Mouse (Mus musculus) frontal cortex, postnatal 14 days (tissue): Measurements from ENCODE around the gene Acot2.
"Not testable (repeated sequence)": the region's sequence is repeated elsewhere in the genome, so short reads cannot be mapped to it uniquely, and the experiment has no call there.

Experiments
- DNase-seq, 2 experiments: peaks; one replicate each; pipeline ENCODE4 v3.0.0; 2022; ENCODE audit warnings: low spot score in 2 of 2

Gene Acot2

GRCm38 (mm10) chr12:83987583-83988441 is at the start of gene Acot2:
Gene Acot2 (plus strand): TSS chr12:83987861.
- DNase-seq, result peak; percentile 60 to 64

DNA sequence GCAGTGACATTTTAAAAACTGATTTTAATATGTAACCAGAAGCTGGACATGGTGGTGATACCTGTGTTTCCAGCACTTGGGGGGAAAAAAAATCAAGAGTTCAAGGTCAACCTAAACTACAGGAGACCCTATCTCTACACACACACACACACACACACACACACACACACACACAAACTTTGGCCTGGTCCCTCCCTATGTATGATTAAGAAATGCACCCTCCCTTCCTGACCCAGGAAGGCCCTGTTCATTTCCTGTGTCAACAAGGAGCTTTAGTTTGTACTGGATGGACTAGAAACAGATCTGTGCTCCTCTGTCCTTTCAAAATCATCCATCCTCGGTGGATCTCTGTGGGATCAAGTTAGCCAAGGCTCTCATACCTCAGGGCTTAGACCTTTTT is 49.1 kb upstream of the Acot2 start:
- DNase-seq, result not testable (repeated sequence)

DNA sequence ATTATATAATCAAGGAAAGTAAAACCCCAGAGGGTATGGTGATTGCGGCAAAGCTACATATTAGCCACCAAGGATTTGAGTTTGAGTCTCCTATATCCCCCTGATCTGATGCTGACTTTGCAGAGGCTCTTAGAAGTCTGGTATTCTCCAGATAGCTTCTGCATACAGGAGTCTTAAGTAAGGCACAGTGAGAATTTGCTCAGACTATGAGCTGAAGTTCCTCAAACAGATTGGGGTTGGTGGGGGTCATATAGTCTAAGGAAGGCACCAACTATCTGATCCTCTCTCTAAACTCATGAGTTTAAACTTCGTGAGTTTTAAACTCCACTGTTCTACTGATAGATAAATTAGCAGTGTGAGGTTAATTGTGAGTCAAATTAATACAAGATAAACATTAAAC is 48.3 kb upstream of the Acot2 start:
- no peak for DNase-seq

GRCm38 (mm10) chr12:83940031-83940430 is 47.6 kb upstream of the Acot2 start:
- no peak for DNase-seq

GRCm38 (mm10) chr12:83941938-83942337 is 45.7 kb upstream of the Acot2 start:
- no peak for DNase-seq

DNA sequence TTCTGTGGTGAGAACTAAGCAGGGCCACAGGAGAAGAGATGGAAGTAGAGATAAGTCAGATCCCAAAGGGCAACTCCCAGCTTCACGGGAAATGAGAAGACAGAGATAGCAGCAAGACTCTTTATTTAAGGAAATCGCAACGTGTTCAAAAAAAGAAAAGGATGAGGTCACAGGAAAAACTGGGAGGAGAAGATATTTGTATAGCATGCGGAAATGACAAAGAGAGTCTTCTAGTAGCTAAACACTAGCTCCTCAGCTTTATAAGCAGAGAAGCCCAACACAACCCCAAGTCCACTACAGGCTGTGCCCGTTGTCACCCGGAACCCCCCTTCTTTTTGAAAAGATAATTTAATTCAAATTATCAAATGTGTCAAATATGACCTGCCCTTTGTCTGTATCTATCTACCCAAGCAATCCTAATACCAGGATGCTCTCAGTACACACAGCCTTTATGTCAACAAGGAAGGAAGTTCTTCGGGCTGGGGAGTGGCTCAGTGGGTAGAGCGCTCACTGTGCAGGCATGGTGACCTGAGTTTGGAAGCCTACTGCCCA is 40.3 kb upstream of the Acot2 start:
- no peak for DNase-seq

- no peak for DNase-seq
Measured at GRCm38 (mm10) chr12:83949043-83949442, 38.6 kb upstream of the Acot2 start.

GRCm38 (mm10) chr12:83949776-83950492 is 37.7 kb upstream of the Acot2 start:
- DNase-seq, result no peak

GRCm38 (mm10) chr12:83950493-83950839 is 37.2 kb upstream of the Acot2 start, which contains the start of gene Riox1:
Gene Riox1 (plus strand): TSS chr12:83950608.
- peak; percentile 69 to 73 for DNase-seq

GRCm38 (mm10) chr12:83950840-83951701 is 36.6 kb upstream of the Acot2 start:
- peak; percentile 51 to 52 for DNase-seq

DNA sequence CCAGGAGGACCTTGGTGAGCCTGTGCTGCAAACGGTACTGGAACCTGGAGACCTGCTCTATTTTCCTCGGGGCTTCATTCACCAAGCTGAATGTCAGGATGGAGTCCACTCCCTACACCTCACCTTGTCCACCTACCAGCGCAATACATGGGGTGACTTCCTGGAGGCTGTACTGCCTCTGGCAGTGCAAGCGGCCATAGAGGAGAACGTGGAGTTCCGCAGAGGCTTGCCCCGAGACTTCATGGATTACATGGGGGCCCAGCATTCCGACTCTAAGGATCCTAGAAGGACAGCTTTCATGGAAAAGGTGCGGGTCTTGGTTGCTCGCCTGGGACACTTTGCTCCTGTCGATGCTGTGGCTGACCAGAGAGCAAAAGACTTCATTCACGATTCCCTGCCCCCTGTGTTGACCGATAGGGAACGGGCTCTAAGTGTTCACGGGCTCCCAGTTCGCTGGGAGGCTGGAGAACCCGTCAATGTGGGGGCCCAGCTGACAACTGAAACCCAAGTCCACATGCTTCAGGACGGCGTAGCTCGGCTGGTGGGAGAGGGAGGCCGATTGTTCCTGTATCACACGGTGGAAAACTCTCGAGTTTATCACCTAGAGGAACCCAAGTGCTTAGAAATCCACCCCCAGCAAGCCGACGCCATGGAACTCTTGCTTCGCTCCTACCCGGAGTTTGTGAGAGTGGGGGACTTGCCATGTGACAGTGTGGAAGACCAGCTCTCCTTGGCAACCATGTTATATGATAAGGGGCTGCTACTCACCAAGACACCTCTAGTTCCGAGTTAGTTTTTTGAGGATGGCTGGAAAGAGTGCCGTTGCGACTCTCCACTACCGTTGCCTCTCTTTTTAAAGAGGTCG is 35.7 kb upstream of the Acot2 start:
- DNase-seq, result no peak

GRCm38 (mm10) chr12:83958278-83958677 is 29.4 kb upstream of the Acot2 start:
- no peak for DNase-seq

DNA sequence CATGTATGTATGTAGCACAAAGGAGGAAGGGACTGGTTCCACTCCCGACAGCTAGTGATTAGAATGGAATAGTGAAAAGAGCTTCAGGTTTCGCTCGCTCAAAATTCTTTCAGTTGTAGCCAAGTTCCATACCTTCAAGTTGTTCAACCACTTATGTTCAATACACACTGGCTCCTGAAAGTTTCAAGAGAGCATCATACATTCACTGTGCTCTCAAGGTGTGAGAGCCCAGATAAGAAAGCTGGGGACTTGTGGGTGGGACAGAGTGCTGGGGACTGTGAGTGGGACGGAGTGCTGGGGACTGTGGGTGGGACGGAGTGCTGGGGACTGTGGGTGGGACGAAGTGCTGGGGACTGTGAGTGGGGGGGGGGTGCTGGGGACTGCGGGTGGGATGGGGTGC is 22.4 kb upstream of the Acot2 start:
- DNase-seq, result no peak

GRCm38 (mm10) chr12:83972117-83972516 is 15.5 kb upstream of the Acot2 start:
- DNase-seq, result peak in 1 of 2 experiments; percentile 35

DNA sequence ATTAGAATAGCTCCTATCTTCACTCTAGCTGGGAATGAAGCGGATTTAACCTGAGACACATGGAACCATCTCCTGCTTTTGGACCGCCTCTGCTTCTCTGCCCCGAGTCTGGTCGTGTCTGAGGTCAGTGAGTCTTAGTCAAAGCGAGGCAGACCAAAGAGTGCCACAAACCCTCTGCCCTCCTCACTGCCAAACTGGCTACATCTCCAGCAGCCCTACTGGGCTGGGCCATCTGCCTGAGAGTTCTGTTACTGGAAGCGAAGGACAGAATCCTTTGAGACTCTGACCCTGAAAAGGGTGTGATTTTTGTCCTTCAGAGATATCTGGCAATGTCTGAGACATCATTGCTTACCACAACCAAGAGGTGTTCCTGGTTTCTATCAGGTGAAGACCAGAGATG is 8.8 kb upstream of the Acot2 start:
- no peak for DNase-seq

DNA sequence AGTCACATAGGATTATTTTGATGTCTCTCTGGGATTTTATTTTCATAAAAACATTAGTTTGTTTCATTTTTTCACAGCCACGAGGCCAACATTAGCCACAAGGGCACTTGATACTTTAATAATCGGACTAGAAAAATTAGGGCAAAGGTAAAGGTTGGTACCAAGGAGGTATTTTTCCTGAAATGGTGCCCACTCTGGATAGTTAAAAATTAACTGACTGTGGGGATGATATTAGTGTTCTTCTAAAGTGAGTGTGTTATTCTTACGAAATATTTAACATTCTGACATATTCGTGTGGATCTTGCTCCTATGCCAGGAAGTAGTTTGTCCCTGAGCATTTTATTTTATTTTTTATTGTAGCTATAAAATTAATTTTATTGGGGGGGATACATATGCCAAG is 6.0 kb upstream of the Acot2 start:
- DNase-seq, result no peak

DNA sequence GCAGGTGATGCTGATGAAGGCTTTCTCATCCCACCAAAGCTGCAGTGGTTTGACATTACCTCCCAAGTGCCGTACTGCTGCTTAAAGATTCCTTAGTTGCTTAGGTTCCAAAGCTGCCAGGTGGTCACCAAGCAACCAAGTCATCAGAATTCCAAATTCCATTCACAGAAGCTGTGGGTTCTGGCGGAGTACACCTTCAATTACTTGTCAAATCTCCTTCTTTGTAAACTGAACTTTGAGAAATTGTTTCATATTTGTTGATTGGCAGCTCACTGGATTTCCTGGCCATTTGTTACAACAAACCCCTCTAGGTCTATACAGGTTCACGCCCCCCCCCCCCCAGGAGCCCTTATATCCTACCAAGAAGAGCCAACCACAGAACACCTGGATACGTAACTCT is 2.9 kb upstream of the Acot2 start, which contains the start of gene Heatr4:
Heatr4 (minus strand) TSS at position 101 of the 400 bp plus-strand sequence.
- no peak for DNase-seq

GRCm38 (mm10) chr12:83987242-83987582 is 449 bp upstream of the Acot2 start:
- no peak for DNase-seq

DNA sequence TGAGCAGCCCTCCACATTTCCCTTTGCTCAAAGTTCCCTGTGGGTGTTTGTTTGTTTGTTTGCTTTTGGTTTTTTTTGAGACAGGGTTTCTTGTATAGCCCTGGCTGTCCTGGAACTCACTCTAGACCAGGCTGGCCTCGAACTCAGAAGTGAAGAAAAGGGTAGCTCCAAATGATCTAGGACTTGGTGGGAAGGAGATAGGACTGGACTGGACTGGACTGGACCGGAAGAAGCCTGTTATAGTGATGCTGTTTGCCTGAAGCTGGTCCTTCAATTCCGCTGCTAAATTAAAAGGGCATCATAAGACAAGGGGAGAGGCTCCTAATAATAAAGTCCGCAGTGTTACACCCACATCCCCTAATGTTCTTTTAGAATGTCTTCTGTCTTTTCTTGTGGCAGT is 822 bp downstream of the Acot2 start:
- DNase-seq, result no peak

DNA sequence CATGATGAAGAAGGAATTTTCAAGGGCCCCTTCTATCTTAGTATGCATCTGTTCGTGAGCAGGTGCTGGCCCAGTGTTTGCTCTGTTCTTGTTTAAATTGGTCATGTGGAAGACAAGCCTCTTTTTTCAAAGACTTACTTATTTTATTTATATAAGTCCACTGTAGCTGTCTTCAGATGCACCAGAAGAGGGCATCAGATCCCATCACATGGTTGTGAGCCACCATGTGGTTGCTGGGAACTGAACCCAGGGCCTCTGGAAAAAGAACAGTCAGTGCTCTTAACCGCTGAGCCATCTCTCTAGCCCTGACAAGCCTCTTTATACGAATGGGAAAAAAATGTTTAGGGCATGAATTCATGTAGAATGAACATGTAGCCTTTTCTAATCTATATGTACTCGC is 1.7 kb downstream of the Acot2 start:
- no peak for DNase-seq

GRCm38 (mm10) chr12:83997221-83997620 is 9.6 kb downstream of the Acot2 start:
- no peak for DNase-seq
